Mouse (Mus musculus): ENCODE results near the gene Tuft1. TPM values are rescaled to one million over a fixed set of nuclear protein-coding genes. Genes with fewer than 3 reads are reported as not detected.

The Tuft1 gene
- polyA plus RNA-seq, 1 experiment from 2014 or later = 9.0 TPM

DNA sequence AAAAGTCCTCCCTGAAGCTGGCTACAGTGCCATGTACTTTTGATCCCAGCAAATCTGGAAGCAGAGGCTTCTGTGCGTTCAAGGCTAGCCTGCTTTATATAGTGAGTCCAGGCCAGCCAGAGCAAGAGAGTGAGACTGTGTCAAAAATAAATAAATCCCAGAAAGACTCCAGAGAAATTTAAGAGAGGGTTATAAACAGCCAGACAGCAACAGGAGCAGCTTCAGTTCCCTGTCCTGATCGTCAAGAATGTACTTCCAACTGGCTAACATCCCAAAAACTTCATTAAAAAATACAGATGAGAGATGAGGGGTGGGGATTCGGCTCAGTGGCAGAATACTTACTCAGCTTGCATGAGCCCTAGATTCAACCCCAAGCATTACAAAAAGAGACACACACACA, 93.5 kb downstream of the Tuft1 start:
- Histone ChIP-seq H3K9ac (ENCODE audit: low read depth, low read length) (no peak overlapping the region), H3K36me3 (ENCODE audit: control insufficient read depth, insufficient read depth, low read length) (no peaks in the 10 kb centered on the region), H3K4me2 (ENCODE audit: low read length) (no peak overlapping the region), H3K9me3 (ENCODE audit: control insufficient read depth, low read length) (no peaks in the 10 kb centered on the region), H3K27ac (ENCODE audit: low read depth, low read length) (no peak overlapping the region), H3K4me1 (ENCODE audit: control insufficient read depth, insufficient read depth, low read depth, low read length) (no peaks in the 10 kb centered on the region), H3K27me3 (replicated peaks; ENCODE audit: control insufficient read depth, insufficient read depth, low read length) (no peaks in the 10 kb centered on the region), H3K4me3 (ENCODE audit: low read length) (no peak overlapping the region)
- no peak for ATAC-seq
- WGBS = 55% methylated on average over 3 of the region's 3 CpGs

DNA sequence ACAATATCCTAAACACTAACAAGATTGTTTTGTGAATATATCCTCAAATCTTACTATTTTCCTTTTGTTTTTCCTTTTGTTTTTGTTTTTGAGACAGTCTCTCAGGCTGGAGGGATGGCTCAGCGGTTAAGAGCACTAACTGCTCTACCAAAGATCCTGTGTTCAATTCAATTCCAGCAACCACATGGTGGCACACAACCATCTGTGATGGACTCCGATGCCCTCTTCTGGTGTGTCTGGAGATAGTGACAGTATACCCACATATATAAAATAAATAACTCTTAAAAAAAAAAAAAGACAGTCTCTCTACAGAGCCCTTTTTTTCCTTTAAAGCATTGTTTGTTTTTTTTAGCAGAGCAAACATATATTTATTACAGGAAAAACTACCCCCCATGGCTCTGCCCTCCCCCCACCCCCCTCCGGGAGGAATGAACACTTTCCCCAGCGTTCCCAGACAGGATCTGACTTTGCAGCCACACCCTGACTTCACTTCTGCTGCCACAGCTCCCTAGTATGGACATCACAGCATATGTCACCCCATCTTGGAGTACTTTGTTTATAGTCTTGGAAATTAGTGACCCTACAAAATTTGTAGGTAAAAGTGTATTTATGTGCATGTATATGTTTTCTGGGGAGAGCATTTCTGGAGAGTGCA, 94.2 kb downstream of the Tuft1 start:
- Histone ChIP-seq H3K4me3 (ENCODE audit: low read length) (no peak overlapping the region), H3K4me2 (ENCODE audit: low read length) (no peak overlapping the region), H3K27ac (ENCODE audit: low read depth, low read length) (no peak overlapping the region), H3K9me3 (ENCODE audit: control insufficient read depth, low read length) (no peaks in the 10 kb centered on the region), H3K36me3 (ENCODE audit: control insufficient read depth, insufficient read depth, low read length) (peaks cover under 1% of the 10 kb centered on the region), H3K9ac (ENCODE audit: low read depth, low read length) (no peak overlapping the region), H3K4me1 (ENCODE audit: control insufficient read depth, insufficient read depth, low read depth, low read length) (no peaks in the 10 kb centered on the region), H3K27me3 (replicated peaks; ENCODE audit: control insufficient read depth, insufficient read depth, low read length) (no peaks in the 10 kb centered on the region)
- WGBS = 86% methylated on average over 4 of the region's 4 CpGs
- no peak for ATAC-seq

DNA sequence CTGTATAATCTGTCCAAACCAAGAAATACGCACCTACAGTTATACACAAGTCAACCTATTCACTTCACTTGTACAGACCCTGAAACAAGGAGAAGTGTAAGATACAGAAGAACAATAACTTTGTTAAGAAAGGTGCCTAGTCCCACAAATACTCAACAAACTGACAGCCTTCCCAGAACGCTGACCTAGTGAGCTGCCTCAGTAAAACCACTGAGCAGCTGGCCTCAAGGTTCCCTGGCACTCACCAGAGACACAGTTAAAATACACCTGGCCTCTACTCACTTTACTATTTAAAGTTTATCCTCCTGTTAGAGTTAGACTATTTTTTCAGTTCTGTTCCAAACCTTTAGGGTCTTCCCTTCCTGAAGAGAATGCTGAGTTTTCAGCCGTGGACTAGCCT, 95.5 kb downstream of the Tuft1 start:
- Histone ChIP-seq H3K27ac (ENCODE audit: low read depth, low read length) (no peak overlapping the region), H3K27me3 (replicated peaks; ENCODE audit: control insufficient read depth, insufficient read depth, low read length) (no peaks in the 10 kb centered on the region), H3K4me3 (ENCODE audit: low read length) (no peak overlapping the region), H3K9ac (ENCODE audit: low read depth, low read length) (no peak overlapping the region), H3K4me2 (ENCODE audit: low read length) (no peak overlapping the region), H3K36me3 (ENCODE audit: control insufficient read depth, insufficient read depth, low read length) (peaks cover 8% of the 10 kb centered on the region), H3K9me3 (ENCODE audit: control insufficient read depth, low read length) (no peaks in the 10 kb centered on the region), H3K4me1 (ENCODE audit: control insufficient read depth, insufficient read depth, low read depth, low read length) (no peaks in the 10 kb centered on the region)
- 90% methylated on average over 3 of the region's 3 CpGs for WGBS
- ATAC-seq = no peak

Other genes starting within 250 kb of the Tuft1 start
- 51.1 and 54.8 TPM in 2 replicates for gene Tdrkh, start 245.6 kb downstream of the Tuft1 start, polyA plus RNA-seq (2015; fragmentation: Nextera tagmentation; extraction: Ambion mirVana)
- gene Mrpl9, start 215.6 kb downstream of the Tuft1 start, polyA plus RNA-seq (2015; fragmentation: Nextera tagmentation; extraction: Ambion mirVana) = 63.7 and 64.5 TPM in 2 replicates
- gene Oaz3, start 215.0 kb downstream of the Tuft1 start, polyA plus RNA-seq (2015; fragmentation: Nextera tagmentation; extraction: Ambion mirVana) = 0.90 and 1.7 TPM in 2 replicates
- gene Celf3, start 180.6 kb downstream of the Tuft1 start, polyA plus RNA-seq (2015; fragmentation: Nextera tagmentation; extraction: Ambion mirVana) = 184 and 191 TPM in 2 replicates
- gene Riiad1, start 178.5 kb downstream of the Tuft1 start, polyA plus RNA-seq (2015; fragmentation: Nextera tagmentation; extraction: Ambion mirVana) = 14.0 and 17.8 TPM in 2 replicates
- gene Snx27, start 76.2 kb downstream of the Tuft1 start, polyA plus RNA-seq (2015; fragmentation: Nextera tagmentation; extraction: Ambion mirVana) = 94.7 and 95.0 TPM in 2 replicates
- not detected in 2 replicates for gene Gm10972, start 15.8 kb downstream of the Tuft1 start, polyA plus RNA-seq (2015; fragmentation: Nextera tagmentation; extraction: Ambion mirVana)
- 0.75 TPM in 1 of 2 replicates, not detected in the other for gene Selenbp2, start 34.7 kb upstream of the Tuft1 start, polyA plus RNA-seq (2015; fragmentation: Nextera tagmentation; extraction: Ambion mirVana)
- 14.4 and 15.4 TPM in 2 replicates for gene Cgn, start 127.6 kb upstream of the Tuft1 start, polyA plus RNA-seq (2015; fragmentation: Nextera tagmentation; extraction: Ambion mirVana)
- gene Pogz, start 178.7 kb upstream of the Tuft1 start, polyA plus RNA-seq (2015; fragmentation: Nextera tagmentation; extraction: Ambion mirVana) = 16.4 and 17.3 TPM in 2 replicates
- gene Psmb4, start 228.1 kb upstream of the Tuft1 start, polyA plus RNA-seq (2015; fragmentation: Nextera tagmentation; extraction: Ambion mirVana) = 358 and 373 TPM in 2 replicates

Data from hindbrain, embryonic 16.5 days (tissue).